Mouse (Mus musculus) liver, postnatal 0 days (tissue): ENCODE data around the gene Taar3. TPM values are rescaled to one million over a fixed set of nuclear protein-coding genes. Genes with fewer than 3 reads are reported as not detected.

Source experiments
- ATAC-seq: fragments of 200-750 bp; cut with Nextera tagmentation; 2 replicates; pipeline ENCODE4 v1.8.0; 2017; ENCODE audit warnings: mild to moderate bottlenecking, moderate library complexity
- DNase-seq: peaks from one replicate; pipeline ENCODE4 v3.0.0-alpha.2; 2016
- H3K27ac ChIP-seq: fragments of 300-500 bp; sonication (generic); 2 replicates; pipeline ENCODE4 v1.5.1; 2014; ENCODE audit warnings: antibody characterized with exemption, moderate library complexity, mild to moderate bottlenecking, low read depth
- H3K27me3 ChIP-seq: fragments of 300-500 bp; sonication (generic); 2 replicates; pipeline ENCODE4 v1.6.1; 2014; ENCODE audit warnings: low read length, control low read depth, mixed read lengths; ENCODE audit not compliant: insufficient read depth
- H3K36me3 ChIP-seq: fragments of 300-500 bp; sonication (generic); replicated peaks from 2 replicates; pipeline ENCODE4 v1.6.1; 2014; ENCODE audit warnings: mild to moderate bottlenecking, control low read depth, low read length, moderate library complexity, mixed read lengths; ENCODE audit not compliant: insufficient read depth
- H3K4me1 ChIP-seq: fragments of 300-500 bp; sonication (generic); 2 replicates; pipeline ENCODE4 v1.6.1; 2014; ENCODE audit warnings: antibody characterized with exemption, mild to moderate bottlenecking, control low read depth; ENCODE audit not compliant: insufficient read depth
- H3K4me2 ChIP-seq: fragments of 300-500 bp; sonication (generic); 2 replicates; pipeline ENCODE4 v1.6.1; 2014; ENCODE audit warnings: low read depth, mild to moderate bottlenecking, low read length, moderate library complexity, mixed read lengths
- H3K4me3 ChIP-seq: fragments of 300-500 bp; sonication (generic); 2 replicates; pipeline ENCODE4 v1.5.1; 2014; ENCODE audit warnings: low read depth, low read length
- H3K9ac ChIP-seq: fragments of 300-500 bp; sonication (generic); replicated peaks from 2 replicates; pipeline ENCODE4 v1.6.1; 2014; ENCODE audit warnings: mild to moderate bottlenecking, moderate library complexity
- H3K9me3 ChIP-seq: fragments of 300-500 bp; sonication (generic); 2 replicates; pipeline ENCODE4 v1.6.1; 2016; ENCODE audit warnings: mild to moderate bottlenecking, control low read depth, low read length, mixed read lengths
- CTCF ChIP-seq: sonication (generic); IDR thresholded peaks from 2 replicates; pipeline ENCODE4 v1.5.1; 2016; ENCODE audit warnings: antibody characterized with exemption, low read depth
- EP300 ChIP-seq: IDR thresholded peaks from 2 replicates; pipeline ENCODE4 v1.6.1; 2016; ENCODE audit warnings: antibody characterized with exemption, low read depth, mild to moderate bottlenecking
- WGBS: fragments of 180-500 bp; shearing (Covaris S2); extraction: QIAGEN DNeasy Blood & Tissue Kit; methylation state at CpG from one replicate; pipeline ENCODE4 v1.1.7; 2014; ENCODE audit not compliant: insufficient replicate concordance; 5-methylcytosine and 5-hydroxymethylcytosine counted together
- polyA plus RNA-seq: library from polyadenylated mRNA; unstranded; fragments of >200 nt; fragmentation: Nextera tagmentation; extraction: Ambion mirVana; gene quantifications from 2 replicates; pipeline ENCODE4 v1.2.1, GENCODE M21; 2015

The Taar3 gene
- polyA plus RNA-seq = not detected in 2 replicates

DNA sequence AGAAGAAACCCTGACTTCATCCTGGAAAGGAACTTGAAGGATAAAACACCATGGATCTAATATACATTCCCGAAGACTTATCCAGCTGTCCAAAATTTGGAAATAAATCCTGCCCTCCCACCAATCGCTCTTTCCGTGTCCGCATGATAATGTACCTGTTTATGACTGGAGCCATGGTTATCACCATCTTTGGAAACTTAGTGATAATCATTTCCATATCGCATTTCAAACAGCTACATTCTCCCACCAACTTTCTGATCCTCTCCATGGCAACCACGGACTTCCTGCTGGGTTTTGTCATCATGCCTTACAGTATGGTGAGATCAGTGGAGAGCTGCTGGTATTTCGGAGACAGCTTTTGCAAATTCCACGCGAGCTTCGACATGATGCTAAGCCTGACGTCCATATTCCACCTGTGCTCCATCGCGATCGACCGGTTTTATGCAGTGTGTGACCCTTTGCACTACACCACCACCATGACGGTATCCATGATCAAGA lies at the start of gene Taar3:
Gene Taar3, plus strand, starts transcription at position 51 of the 498 bp plus-strand sequence.
- no peak within 1 kb of the TSS for H3K4me3 ChIP-seq
- no peak within 1 kb of the TSS for H3K9ac ChIP-seq
- H3K27me3 ChIP-seq = no peaks in the 10 kb centered on the region
- DNase-seq (no peak), ATAC-seq (no peak)
- TF ChIP-seq EP300 (no peak), CTCF (no peak)
- H3K9me3 ChIP-seq = no peaks in the 10 kb centered on the region
- no peaks in the 10 kb centered on the region for H3K36me3 ChIP-seq
- H3K4me2 ChIP-seq = no peak within 1 kb of the TSS
- 87% methylated on average over 16 of the region's 16 CpGs for WGBS
- no peak within 1 kb of the TSS for H3K27ac ChIP-seq
- no peaks in the 10 kb centered on the region for H3K4me1 ChIP-seq

GRCm38 (mm10) chr10:23901119-23901518 lies 48.2 kb upstream of the Taar3 start:
- Histone ChIP-seq H3K9me3 (no peaks in the 10 kb centered on the region), H3K27me3 (no peaks in the 10 kb centered on the region), H3K4me3 (no peak overlapping the region), H3K4me1 (no peaks in the 10 kb centered on the region), H3K9ac (no peak overlapping the region), H3K27ac (no peak overlapping the region), H3K36me3 (no peaks in the 10 kb centered on the region), H3K4me2 (no peak overlapping the region)
- ATAC-seq (no peak), DNase-seq (no peak)
- 82% methylated on average over 3 of the region's 3 CpGs for WGBS
- TF ChIP-seq CTCF (no peak), EP300 (no peak)

GRCm38 (mm10) chr10:23905661-23906060 lies 43.7 kb upstream of the Taar3 start:
- Histone ChIP-seq H3K4me3 (no peak overlapping the region), H3K9ac (no peak overlapping the region), H3K4me1 (no peaks in the 10 kb centered on the region), H3K9me3 (no peaks in the 10 kb centered on the region), H3K36me3 (no peaks in the 10 kb centered on the region), H3K4me2 (no peak overlapping the region), H3K27ac (no peak overlapping the region), H3K27me3 (no peaks in the 10 kb centered on the region)
- TF ChIP-seq EP300 (no peak), CTCF (no peak)
- DNase-seq = no peak
- ATAC-seq = no peak
- 90% methylated on average over 1 of the region's 1 CpGs for WGBS

- TF ChIP-seq CTCF (no peak), EP300 (no peak)
- Histone ChIP-seq H3K9me3 (no peaks in the 10 kb centered on the region), H3K4me2 (no peak within 1 kb of the TSS), H3K36me3 (no peaks in the 10 kb centered on the region), H3K4me1 (no peaks in the 10 kb centered on the region), H3K27me3 (no peaks in the 10 kb centered on the region), H3K4me3 (no peak within 1 kb of the TSS), H3K9ac (no peak within 1 kb of the TSS), H3K27ac (no peak within 1 kb of the TSS)
- DNase-seq = no peak
- WGBS = 71% methylated on average over 4 of the region's 4 CpGs
- no peak for ATAC-seq
Observed at GRCm38 (mm10) chr10:23920056-23920455, 29.3 kb upstream of the Taar3 start, which contains the start of gene Taar1. Taar1 (plus strand) TSS chr10:23920356.

DNA sequence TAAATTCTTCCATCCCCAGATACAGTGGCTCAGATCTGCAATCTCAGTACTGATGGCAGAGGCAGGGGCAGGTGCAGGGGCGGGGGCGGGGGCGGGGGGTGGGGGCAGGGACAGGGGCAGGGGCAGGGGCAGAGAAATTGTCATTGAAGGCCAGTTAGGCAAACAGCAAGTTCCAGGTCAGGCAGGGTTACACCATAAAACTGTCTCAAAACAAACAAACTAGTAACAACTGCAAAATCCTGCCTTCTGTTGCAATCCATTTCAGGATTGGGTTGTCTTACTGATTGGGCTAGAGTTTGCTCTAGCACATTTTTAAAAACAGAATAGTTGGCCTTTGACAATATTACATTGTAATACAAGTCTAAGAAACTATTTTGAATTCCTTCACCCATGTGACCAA lies 26.9 kb upstream of the Taar3 start:
- Histone ChIP-seq H3K4me2 (no peak overlapping the region), H3K27ac (no peak overlapping the region), H3K36me3 (no peaks in the 10 kb centered on the region), H3K4me1 (no peaks in the 10 kb centered on the region), H3K4me3 (no peak overlapping the region), H3K27me3 (no peaks in the 10 kb centered on the region), H3K9ac (no peak overlapping the region), H3K9me3 (no peaks in the 10 kb centered on the region)
- ATAC-seq (peak; percentile 85), DNase-seq (no peak)
- TF ChIP-seq CTCF (no peak), EP300 (no peak)
- 42% methylated on average over 3 of the region's 3 CpGs for WGBS

DNA sequence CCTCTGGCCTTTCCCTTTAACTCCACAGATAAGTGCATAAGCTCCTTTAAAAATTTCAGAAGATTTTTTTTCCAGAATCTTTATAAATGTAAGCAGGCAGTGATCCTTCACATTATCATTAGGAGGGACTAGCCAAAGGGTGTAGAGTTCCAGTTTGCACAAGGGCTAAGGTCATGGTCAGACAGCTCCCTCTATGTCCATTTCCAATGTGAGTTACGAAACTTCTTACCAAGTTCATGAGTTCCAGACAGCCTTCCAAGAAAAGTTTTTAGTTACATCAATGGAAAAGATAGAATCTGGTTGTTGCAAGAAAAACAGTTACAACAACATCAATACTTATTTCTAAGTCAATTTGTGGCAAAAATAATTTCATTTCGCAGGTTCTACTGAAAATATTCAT lies 25.4 kb upstream of the Taar3 start:
- Histone ChIP-seq H3K9ac (no peak overlapping the region), H3K27ac (no peak overlapping the region), H3K4me3 (no peak overlapping the region), H3K36me3 (no peaks in the 10 kb centered on the region), H3K4me2 (no peak overlapping the region), H3K4me1 (no peaks in the 10 kb centered on the region), H3K27me3 (no peaks in the 10 kb centered on the region), H3K9me3 (no peaks in the 10 kb centered on the region)
- DNase-seq (no peak), ATAC-seq (no peak)
- 59% methylated on average over 2 of the region's 2 CpGs for WGBS
- no peak for TF ChIP-seq CTCF
- TF ChIP-seq EP300 = no peak

DNA sequence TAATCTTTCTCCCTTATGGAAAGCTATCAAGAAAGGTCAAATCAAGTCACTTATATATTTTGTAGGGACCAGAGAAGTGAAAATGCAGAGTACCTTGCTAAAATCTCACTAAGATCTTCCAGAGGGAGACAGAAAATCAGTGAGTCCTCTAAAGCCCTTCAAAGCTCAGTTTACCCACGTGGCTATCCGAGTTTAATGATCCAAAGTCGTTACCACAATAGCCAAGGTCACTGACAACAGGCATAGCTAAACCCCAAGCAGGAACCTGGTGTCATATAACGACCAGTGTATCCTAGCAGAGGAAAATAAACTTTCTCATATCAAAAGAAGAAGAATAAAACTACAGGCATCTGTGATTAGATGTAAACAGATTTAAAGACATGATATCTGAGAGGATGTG lies 11.7 kb upstream of the Taar3 start:
- H3K4me3 ChIP-seq = no peak overlapping the region
- H3K4me2 ChIP-seq = no peak overlapping the region
- ATAC-seq (no peak), DNase-seq (no peak)
- H3K27ac ChIP-seq = no peak overlapping the region
- H3K36me3 ChIP-seq = no peaks in the 10 kb centered on the region
- no peak overlapping the region for H3K9ac ChIP-seq
- 36% methylated on average over 4 of the region's 4 CpGs for WGBS
- no peaks in the 10 kb centered on the region for H3K4me1 ChIP-seq
- no peaks in the 10 kb centered on the region for H3K27me3 ChIP-seq
- no peaks in the 10 kb centered on the region for H3K9me3 ChIP-seq
- TF ChIP-seq CTCF (no peak), EP300 (no peak)
